Mouse (Mus musculus) thymus, postnatal 4 days (tissue): ENCODE data around the gene Cstad.

Experiments used
- DNase-seq: peaks from one replicate; pipeline ENCODE4 v3.0.0; 2021

Gene Cstad

DNA sequence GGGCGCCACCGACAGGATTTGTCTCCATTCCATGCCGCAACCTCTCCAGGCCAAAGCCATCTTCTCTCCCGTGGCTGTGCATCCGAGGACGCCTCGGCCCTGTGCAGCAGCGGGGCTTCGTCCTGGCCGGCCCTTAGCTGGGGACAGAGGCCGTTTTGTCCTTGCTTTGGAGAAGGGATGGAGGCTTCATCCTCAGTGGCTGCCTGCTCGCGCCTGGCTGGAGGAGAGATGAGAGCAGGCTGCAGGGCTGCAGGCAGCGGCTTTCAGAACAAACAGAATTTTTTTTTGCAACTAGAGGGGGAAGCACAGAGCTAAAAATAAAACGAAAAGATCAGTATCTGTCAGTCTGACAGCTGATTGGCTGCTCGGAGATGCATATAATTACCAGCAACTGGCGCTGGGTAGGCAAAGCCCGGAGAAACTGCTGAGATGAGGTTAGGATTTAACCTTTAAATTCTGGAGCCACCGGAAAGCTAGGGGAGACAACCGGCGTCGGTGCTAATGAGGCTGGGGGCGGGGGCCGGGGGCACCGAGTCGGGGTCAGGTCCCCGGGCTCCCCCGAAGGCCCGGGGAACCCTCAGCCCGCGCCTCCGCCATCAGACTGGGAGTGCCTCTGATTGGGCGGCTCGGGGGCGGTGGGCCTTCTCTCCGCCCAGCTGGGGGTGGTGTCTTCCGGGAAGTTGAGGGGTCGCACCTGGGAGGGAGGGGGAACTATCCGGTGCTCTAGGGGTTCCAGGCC lies at the start of gene Cstad:
Cstad (plus strand) TSS at position 400 of the 739 bp plus-strand sequence.
- DNase-seq = peak; percentile 93

DNA sequence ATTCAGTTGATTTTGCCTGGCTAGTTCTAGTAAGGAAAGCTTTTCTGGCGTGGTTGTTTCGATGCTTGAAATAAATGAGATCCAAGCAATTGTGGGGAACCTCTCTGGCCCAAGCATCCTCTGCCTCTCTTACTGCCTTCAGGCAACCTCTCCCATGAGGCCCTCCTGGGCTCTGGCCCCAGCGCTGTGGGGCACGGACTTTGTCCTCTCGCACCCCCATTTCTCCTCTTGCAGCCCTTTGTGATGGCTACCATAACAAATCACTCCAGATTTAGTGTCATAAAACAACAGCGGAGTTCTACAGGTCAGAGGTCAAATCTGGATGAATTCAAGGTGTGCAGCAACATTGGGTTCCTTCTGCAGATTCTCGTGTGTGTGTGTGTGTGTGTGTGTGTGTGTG lies 49.1 kb upstream of the Cstad start:
- no peak for DNase-seq

DNA sequence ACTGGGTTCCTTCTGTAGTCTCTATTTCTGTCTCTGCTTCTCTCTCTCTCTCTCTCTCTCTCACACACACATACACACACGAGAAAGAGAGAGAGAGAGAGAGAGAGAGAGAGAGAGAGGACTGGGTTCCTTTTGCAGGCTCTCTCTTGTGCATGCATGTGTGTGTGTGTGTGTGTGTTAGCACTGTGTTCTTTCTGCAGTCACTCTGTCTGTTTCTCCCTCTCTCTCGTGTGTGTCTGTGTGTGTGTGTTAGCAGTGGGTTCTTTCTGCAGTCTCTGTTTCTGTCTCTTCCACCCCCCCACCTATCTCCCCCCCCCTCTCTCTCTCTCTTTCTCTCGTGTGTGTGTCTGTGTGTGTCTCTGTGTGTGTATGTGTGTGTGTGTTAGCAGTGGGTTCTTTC lies 48.6 kb upstream of the Cstad start:
- no peak for DNase-seq

DNA sequence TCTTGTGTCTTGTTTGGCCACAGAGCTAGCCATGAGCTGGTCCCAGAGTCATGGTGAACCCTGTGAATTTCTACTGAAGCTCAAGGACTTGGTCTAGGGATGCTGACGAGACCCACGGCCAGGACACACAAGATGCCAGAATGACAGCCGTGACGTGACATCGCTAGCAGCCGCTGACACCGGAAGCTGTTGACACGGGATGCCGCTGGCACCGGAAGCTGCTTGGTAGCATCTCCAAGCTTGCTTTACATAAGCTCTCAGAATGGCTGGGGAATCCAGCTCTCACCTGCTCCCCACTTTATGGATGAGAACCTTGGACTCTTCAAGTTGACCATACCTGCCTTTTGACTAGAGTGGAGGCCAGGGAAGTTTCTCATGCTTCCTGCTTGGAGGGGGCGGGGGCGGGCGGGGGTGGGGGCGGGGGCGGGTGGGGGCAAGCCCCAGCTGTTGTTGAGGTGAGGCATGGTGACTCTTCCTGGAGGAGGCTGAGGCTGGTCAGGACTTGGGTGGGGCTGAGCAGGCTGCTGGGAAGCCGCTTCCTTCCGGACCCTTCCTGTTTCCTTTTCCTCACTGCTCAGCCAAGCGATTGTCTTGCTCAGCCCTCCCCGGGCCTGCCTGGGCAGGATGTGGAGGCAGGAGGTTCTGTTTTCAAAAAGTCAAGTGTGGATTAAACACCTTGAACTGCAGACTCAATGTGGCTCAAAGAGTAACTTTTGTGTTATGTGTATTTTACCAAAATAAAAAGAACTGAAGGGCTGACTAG lies 47.2 kb upstream of the Cstad start:
- DNase-seq = peak; percentile 70

DNA sequence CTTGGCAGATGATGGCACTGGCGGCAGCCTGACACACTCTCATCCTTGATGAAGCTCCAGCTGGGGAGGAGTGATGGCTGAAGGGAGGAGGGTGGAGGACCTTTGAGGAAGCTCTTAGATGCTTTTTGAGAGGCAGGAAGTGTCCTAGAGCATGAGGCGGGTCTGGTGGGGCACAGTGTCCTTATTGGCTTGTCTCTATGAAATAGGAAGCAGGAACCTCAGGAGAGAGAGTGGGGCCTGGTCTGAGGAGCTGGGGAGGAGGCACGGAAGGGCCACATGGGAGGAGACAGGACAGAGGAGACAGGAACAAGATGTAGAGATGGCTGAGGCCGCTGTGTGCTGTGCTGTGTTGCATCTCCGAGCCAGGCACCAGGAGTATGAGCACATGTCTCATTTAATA lies 43.3 kb upstream of the Cstad start:
- no peak for DNase-seq

DNA sequence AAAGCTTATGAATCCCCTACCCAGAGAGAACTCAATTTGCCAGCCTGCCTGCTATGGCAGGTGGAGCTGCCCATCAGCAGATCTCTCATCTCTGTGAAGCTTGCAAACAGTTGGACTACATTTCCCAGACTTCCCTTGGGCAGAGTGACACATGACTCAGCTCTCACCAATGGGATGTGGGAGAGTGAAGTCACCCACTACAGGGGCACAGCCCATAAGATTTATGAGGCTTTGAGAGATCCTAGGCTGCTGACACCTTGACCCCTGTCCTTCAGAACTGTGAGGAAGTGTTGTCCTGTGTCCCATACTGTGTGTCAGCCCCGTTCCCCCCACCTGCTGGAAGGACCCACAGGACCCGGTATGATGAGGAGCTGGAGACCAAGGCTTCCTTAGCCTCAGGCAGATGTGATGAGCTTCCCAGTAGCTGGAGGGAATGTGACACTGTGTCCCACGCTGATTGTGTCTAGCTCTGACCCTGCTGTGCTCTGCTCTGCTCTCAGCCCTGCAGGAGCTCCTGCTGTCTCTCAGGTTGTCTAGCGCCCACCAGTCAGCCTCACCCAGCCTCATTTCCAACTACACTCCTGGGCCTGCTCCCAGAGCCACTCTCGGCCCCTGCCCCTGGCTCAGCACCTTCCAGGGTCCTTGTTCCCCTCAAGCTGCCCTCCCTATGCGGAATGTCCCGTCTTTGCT lies 40.8 kb upstream of the Cstad start:
- DNase-seq = peak; percentile 47

DNA sequence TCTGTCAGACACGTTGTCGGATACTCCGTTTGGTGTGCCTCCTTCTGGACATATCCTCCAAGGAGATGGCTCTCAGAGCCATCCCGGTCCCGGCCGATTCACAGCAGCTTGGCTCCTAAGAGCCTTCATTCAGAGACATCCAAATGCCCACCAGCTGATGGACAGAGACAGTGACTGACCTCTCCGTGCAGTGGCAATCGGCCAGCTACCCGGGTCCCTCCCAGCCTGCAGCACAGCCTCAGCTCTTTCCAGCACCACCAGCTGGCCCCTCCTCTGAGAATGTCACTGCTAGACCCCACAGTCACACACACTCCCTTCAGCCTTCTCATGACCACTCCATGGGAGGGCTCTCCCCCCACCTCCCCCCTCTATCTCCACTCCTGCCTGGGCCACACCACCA lies 39.6 kb upstream of the Cstad start:
- DNase-seq = no peak

DNA sequence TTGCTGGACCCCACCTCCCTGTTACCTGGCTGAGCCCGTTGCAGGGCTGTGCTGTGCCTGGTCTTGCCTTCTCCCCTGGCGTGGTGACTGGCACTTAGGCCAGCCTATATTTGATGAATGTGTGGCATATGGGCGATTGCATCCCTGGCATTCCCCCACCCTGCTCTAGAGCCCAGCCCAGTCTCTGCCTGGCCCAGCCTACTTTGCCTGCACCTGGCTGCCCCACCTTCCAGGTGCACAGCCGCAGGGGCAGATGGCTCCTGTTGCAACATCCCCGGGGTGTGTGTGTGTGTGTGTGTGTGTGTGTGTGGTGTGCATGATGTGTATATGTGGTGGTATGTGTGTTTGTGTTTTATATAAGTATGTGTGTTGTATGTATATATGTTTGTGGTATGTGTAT lies 38.3 kb upstream of the Cstad start:
- no peak for DNase-seq

DNA sequence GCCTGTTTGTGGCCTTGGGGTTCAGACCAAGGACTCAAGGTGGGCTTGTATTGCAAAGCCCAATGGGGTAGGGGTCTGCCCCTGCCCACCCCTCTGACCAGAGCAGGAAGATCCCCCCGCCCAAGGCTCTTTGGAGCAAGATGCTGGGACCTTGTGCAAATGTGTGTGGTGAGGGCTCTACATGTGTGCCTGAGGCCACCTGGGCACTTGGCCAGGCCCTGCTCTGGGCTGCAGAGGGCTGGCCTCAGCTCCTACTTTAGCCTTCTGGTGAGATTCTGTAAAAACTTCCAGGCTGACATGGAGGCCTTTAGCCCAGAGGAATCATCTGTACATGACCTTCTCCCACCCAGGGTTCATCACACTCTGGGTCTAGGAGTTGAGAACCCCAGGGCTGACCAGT lies 35.3 kb upstream of the Cstad start:
- no peak for DNase-seq

DNA sequence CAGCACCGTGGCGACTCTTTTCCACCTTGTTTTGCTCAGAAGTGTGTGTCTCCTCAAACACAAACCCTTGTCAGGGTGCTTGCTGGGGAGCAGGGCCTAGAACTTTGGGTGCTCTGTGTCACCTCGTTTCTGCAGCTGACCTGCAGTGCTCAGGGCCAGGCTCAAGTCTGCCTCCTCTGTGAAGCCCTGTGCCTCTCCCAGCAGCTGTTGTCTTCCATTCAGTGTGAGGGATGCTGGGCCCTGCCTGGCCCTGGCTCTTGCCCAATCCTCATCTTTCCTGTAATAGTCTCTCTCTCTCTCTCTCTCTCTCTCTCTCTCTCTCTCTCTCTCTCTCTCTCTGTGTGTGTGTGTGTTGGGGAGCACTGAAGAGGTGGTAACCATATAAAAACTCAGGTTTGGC lies 32.3 kb upstream of the Cstad start:
- DNase-seq = no peak

DNA sequence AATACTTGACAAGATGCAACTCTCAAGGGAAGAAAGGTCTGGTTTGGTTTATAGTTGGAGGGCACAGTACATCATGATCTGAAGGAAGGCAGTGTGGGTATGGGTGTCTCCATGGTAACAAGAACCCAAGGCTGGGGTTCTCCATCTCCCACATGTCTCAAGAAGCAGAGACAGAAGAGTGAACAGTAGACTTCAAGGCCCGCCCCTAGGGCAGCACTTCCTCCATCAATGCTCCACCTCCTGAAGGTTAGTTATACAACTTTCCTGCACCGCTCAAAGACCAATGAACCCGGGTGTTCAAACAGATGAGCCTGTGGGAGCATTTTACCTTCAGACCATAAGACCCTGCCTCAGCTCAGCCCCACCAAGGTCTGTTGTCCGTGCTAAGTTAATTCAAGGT lies 23.2 kb upstream of the Cstad start:
- no peak for DNase-seq

DNA sequence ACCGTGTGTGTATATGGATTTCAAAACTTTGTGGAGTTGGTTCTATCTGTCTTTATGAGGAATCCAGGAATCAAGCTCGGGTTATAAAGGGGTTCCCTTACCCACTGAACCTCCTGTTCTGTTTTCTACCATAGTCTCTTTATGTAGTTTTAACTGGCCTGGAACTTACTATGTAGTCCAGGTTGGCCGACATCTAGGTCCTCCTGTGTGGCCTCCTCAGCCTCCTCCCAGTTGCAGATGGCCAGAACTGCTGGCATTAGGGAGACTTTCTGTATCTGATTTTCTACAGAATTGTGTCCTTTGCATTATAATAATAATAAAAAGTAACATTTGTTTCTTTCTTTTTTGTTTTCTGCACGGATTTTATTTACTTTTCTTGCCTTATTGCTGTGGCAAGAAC lies 21.3 kb upstream of the Cstad start:
- DNase-seq = no peak

DNA sequence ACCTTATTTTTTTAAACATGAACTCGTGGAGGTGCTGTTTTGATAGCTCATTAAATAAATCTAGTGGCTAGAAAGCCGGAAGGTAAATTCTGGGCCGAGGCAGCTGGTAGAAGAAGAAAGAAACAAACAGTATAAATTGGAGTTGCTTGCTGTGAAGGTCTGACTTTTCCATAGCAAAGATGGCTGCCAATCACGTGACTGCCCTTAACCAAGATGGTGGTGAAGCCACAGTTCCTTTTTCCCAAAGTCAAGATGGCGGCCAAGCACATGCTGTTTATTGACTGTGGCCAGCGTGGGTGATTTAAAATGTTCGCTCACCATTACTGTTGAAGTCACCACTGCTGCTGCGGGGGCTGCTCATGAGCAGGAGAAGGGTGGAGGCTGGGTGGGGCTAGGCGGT lies 17.8 kb upstream of the Cstad start:
- DNase-seq = no peak

DNA sequence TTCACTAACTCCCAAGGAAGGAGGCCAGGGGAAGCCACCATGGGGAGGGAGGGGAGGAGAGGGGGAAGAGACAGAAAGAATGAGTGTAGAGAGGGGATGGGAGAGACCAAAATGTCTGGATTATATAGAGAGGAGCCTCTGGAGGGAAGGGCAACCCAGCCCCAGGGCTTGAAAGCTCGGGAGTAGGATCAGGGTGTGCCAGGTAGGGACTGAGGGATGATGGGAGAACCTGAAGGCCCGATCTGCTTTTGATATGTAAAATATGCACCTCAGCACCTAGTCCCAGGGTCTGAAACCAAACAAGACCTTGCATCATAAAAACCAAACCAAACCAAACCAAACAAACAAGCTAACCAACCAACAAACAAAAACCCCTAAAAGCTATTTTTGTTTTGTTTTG lies 16.8 kb upstream of the Cstad start:
- DNase-seq = no peak

DNA sequence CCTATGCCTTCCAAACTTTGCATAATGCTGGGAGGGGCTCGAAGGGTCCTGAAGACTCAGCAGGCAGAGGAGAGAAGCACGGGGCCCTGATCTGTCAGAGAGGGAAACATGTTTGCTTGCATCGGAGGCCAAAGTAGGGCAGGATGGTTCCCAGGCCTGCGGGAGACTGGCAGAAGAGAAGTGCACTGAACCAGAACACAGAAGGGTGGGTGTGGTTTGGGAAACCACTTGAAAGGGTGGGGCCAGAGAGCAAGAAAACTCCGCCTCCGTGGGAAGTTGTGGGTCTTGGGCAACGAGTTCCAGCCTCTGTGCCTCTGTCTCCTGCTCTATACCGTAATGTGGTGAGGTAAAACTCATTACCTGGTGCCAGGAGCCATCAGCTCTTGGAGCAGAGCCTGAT lies 7.7 kb upstream of the Cstad start:
- DNase-seq = peak; percentile 83

DNA sequence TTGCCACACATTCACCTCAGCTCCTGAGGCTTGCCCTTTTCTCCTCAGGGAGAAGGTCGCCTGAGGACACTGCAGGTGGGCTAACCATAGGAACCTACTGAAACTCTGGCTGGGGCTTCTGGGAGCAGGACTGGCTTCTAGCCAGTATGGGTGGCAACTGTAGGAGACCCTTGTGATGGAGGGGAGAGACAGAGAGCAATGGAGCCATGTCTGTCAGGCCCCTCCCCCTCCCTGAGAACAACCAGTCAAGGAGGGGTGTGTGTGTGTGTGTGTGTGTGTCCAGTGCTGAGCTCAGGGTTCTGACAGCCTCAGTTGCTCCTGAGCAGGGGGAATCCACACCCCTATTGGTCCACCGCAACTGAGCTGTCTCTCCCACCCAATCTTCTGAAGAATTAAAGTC lies 7.2 kb upstream of the Cstad start:
- DNase-seq = no peak

DNA sequence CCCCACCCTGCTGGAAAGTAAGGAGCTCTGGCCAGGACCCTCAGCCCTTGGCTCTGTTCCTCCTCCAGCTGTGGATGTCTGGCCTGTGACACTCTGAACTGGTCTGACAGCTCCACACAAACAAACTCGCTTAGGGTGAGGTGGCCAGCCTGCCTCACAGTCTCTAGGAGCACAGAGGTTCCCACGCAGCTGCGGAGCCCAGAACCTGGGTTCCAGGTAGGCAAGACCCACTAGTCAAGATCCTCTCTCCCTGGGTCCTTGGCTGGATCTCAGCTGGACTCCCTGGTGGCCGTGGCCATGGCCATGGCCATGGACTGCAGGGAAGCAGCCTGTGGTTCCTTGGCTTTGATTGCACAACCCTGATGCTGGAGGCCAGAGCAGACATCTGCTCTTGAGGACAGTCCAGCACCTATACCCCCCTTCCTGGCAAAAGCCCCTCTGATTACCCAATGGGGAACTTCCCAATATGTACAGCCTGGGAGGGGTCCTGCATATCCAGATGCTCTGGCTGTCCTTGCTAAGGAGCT lies 5.8 kb upstream of the Cstad start:
- DNase-seq = no peak

DNA sequence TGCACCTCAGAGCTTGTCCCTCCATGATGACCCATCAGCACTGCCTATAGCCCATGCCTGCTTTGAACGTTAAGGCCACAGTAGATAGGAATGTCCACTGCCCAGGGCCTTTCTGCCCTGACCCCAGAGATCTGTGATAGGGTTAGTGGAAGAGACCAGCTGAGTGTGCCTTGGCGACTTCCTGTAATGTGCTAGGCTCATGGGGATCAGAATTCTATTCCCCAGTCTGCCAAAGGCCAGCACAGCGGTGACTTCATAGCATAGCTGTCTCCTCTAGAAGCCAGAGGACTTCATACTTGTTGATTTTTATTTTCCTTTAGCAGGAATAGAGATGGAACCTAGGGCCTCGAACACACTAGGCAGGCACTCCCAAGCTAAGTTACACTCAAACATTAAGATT lies 5.1 kb upstream of the Cstad start:
- DNase-seq = no peak

DNA sequence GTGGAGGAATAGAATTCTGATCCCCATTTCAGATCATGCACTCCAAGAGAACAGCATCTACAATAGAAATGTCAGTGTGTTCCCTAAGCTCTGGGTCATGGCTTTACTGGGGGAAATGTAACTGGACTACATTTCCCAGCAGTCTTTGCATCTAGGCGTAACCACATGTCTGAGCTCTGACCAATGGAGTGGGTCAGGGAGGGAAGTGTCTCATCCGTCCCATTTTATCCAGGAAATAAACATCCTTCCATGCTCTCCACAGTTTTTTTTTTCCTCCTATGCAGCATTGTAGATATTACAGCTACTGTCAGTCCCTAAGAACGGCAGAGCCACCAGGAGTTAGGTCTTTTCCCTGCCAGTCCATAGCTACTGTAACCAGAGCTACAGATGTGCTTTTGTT lies 3.9 kb upstream of the Cstad start:
- no peak for DNase-seq

DNA sequence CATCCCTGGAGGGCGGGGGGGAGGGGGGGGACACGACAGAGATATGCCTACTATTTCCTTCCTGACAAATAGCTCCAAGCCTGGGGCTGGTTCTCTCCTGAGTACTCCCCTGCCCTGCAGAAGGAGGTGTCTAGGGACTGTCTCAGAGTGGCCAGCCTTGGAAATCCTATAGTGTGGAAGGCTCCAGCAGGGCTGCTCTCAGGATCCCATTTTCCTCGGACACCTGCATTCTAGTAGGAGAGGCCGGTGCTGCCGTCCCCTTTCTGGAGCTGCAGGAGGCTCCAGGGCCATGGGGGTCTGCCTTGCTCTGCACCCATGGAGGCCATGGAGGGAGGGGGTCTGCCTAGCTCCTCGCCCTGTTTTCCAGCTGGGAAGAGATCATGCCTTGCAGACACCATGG lies 2.4 kb upstream of the Cstad start:
- DNase-seq = no peak

DNA sequence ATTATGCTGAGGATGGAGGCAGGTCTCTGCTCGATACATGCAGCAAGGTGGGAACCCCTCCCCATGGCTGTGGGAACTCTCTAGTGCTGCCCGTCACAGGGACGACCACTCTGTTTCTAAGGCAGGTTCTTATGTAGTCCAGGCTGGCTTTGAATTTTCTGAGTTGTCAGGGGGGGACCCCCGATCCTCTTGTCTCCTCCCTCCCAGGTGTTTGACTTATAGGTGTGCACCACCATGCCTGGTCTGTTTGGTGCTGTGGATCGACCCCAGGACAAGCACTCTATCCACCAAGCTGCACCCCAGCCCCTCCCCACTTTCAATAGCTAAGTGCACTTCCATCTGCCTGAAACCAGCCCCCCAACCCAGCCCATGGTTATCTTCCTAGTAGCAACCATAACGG lies 1.9 kb upstream of the Cstad start:
- no peak for DNase-seq

DNA sequence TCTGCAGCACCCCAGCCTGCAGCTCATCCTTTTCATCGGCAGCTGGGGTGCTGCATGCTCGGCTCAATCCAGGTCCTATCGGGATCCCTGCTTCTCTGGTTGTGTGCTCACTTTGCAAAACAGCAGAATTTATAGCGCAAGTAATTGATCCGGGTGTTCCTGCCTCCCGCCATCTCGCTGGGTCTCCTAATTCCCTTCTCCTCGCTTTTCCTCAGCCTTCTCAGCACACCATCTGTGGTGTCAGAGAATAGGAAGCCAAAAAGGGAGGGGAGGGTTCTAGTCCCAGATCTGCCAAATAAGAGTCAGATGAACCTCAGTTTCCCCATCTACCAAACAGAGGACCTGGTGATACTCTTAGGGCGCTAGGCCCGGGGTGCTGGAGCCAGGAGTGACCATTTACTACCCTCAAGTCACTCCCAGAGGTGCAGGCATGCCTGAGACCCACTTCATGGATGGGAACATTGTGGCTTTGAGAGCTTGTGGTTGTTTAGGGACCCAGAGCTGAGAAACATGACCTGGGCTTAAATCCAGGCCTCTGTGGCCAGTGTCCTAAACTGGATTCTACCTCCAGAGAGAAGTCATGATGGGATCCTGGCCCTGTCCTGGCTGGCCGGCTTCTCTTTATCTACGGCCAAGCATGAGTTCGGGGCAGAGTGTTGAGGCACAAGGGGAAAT lies 1.1 kb upstream of the Cstad start:
- no peak for DNase-seq

DNA sequence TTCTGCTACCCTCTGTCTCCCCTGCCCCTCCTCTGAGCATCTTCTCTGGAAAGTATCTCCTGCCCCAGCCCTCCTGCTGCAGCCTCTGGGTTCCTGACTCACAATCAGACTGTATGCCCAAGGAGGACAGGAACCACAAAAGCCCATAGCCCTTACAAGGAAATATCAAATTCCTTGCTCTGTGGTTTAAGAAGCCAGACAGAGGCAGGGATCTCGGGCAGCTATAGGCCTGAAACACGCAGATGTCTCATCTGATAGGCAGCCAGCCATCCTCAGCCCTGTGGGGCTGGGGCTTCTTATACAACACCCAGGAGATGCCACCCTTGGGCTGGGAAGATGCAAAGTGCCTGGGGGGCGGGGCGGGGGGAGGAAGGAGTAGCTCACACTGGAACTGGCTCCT lies 956 bp downstream of the Cstad start:
- DNase-seq = no peak
